Mouse (Mus musculus) spleen, adult 18-20 months (tissue): ENCODE results near the gene Acbd6.

Experiments used
- DNase-seq, 2 experiments: peaks; one replicate each; pipeline ENCODE4 v3.0.0; 2022; ENCODE audit warnings: mixed read lengths in 2 of 2

The Acbd6 gene

DNA sequence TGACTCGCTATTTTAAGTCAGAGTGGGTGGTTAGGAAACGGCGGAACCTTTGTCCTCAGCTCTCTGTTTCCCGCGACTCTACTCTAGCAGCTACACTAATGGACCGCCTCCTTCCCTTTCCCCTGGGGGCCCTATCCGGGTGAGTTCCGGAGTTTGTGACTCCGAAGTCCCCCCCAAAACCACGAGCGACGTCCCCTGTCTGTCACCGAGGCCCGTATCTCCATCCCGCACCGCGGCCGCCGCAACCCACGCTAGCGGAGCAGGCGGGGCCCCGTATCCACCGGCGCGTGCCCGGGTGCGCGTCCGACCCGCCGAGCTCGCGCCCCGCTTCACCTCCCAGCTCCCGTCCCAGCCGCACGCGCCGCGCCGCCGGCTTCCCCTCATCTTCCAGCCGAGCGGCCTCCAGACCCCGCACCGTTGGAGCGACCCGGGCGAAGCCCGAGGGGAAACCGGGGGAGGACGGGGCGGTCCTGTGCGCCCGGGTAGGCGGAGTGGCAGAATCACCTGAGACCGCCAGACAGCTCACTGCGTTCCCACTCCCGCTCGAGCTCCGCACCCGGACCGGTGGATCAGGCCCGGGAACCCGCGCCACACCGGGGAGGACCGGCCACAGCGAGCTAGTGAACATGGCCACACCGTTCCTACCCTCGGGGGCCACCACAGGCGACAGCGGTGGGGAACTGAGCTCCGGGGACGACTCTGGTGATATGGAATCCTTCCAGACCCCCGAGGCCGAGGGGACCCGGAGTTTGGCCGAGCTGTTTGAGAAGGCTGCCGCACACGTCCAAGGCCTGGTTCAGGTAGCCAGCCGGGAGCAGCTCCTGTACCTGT is at the start of gene Acbd6:
Acbd6 (plus strand) TSS at position 109 of the 831 bp plus-strand sequence.
- DNase-seq = peak; percentile 54 to 69

DNA sequence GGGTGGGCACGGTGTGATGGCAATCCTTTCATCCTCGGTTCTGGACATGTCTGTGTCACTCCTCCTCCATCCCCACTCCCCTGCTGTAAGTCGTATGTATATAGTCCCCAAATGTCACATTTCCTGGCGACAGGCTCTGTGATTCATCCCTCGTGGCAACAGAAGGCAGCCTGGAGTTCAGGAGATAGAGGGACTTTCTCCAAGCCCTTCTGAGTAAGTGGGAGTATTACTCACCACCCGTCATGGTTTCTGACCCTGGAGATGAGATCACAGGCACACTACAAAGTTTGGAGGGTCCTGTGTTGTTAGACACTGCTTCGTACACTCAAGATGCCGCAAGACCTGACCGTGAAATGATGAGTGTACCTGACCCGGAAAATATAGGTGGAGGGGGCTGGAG is 47.7 kb upstream of the Acbd6 start:
- DNase-seq = no peak

DNA sequence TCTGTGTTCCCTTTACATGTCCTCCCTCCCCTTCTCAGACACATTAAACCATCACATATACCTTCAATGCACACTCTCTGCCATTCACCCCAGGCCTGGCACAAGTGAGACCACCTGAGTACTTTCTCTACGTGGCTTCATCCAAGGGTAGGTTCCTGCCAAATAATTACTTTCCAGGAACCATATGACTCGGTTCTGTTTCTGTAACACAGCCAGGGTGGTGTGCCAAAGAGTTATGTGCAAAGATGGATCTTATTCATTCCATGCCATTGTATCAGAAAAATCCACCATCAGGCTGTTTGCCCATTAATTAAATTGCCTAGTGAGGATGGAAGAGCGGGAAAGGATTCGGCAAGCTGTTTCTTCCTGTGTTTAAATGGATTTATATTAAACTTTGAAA is 42.1 kb upstream of the Acbd6 start:
- DNase-seq = no peak

DNA sequence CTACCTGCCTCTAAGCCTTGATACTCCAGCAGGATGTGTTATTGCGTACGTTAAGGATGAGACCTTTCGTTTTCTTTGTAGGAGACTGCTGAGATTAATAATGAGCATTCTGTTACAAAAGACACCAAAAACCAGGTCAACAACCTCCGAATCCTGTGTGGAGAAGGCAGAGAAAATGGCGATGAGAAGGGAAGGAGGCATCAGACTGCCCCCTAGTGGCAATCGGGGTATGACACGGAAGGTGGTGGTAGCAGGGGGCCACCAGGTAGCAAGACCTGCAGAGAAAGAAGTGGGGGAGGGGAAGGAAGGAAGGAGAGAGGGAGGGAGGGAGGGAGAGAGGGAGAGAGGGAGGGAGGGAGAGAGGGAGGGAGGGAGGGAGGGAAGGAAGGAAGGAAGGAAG is 41.3 kb upstream of the Acbd6 start:
- peak; percentile 10 to 58 for DNase-seq

DNA sequence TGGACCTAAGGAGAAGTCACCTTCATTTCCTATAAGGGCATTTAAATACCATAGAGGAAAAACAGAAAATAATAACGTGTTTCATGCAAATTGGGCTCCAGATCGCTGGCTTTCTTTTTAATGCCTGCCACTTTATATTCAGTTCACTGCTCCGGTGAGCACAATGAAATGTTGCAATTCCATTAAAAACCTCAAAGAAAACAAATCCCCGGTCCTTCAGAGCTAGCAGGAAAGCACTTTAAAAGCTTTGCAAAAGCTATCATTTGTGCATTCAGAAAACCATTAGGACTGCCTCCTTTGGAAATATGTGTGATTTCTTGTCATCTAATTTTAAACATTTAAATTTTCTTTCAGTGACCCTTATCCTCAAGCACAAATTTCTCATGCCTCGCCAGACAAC is 40.9 kb upstream of the Acbd6 start:
- DNase-seq = no peak

DNA sequence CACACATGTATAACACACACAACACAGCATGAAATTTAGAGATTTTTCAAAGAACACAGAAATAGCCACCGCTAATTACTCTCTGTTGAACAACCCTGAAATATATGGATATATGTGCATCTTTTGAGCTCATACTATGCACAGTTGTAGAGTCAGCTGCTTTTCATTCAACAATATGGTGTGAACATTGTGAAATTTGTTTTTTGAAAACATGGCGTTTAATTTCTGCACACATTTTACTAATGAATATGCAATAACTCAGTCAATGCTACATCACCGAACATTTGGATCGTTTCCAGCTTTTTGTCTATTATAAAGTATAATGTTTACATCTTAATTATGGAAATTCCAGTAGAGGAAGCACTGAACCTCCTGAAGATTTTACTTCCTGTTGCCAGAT is 37.6 kb upstream of the Acbd6 start:
- DNase-seq = no peak

DNA sequence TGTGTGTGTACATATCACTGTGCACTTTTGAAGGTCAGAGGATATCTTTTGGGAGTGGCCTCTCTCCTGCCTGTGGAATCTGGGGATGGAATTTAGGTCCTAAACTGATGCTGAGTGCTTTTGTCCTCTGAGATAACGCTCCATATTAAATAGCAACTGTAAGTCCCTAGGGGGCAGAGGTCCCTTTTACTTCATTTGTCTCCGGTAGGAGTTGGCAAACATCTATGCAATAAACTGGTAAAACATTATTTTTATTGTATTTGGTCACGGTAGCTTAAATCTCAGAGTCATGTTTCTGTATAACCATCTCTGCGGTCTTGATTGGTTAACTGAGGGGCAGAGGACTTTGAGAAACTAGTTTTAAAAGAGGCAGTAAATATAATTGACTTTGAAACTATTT is 35.4 kb upstream of the Acbd6 start:
- no peak for DNase-seq

DNA sequence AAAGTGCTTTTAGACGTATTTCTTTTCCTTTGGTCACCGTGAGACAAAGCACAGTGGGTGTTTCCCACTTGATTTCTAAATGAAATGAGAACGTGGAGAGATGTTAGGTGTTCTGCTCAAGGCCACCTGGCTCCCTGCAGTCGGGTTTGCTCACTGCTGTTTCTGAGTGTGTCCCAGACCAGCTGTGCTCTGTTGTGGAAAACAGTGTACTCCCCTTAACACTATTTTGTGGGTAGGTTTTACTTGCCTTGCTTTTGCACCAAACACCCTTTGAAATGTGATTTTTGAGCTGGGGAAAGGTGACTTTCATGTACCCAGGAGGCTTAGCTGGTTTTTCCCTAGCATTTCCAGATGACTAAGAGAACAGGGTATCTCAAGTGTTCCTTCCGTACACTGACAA is 31.7 kb upstream of the Acbd6 start:
- DNase-seq = no peak

DNA sequence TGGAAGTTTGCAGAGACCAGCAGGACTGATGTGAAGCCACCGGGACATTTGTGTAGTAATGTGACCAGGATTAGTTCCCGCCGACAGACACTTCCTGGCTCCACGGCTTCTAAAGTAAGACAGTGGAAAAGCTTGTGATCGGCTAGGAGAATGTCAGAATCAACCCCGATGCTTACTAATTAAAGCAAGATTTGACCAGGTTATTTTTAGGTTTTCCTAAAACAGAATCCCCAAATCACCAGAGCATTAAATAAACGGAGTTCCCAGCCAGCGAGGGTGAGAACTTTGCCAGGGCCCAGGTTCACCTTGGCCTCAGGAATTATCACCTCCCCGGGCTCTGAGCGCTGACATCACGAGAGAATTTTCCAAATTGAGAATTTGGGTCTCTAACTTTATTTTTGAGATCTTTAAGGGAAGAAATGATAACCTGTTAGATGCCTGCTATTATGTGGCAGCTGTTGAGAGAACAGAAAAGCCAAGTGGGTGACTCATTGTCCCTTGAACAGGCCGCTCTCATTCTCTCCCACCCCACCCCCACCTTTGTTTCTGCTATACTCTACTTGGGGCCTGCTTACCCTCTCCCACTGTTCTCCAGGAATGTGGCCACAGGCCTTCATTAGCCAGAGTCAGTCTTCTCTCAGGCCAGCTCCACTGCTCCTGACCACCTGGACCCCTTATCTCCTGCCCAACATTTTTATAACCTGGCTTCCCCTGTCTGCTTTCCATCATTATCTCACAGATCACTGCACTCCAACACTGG is 30.7 kb upstream of the Acbd6 start:
- no peak for DNase-seq

DNA sequence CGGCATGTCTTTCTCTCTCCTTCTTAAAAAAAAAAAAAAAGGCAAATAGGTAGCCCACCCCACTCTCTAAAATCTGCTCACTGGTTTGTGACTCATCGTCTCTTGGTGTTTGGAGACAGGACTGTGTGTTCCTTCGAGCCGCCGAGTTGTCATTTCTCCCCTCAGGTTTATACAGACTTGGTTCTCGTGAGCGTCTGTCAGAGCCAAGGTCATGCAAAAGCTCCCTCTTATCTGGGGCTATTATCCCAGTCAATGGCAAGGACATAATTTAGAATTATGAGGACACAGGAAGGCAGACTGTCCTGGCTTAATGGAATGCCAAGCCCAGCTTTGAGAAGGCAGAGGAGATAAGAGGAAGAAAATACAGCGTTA is 30.1 kb upstream of the Acbd6 start:
- DNase-seq = no peak

DNA sequence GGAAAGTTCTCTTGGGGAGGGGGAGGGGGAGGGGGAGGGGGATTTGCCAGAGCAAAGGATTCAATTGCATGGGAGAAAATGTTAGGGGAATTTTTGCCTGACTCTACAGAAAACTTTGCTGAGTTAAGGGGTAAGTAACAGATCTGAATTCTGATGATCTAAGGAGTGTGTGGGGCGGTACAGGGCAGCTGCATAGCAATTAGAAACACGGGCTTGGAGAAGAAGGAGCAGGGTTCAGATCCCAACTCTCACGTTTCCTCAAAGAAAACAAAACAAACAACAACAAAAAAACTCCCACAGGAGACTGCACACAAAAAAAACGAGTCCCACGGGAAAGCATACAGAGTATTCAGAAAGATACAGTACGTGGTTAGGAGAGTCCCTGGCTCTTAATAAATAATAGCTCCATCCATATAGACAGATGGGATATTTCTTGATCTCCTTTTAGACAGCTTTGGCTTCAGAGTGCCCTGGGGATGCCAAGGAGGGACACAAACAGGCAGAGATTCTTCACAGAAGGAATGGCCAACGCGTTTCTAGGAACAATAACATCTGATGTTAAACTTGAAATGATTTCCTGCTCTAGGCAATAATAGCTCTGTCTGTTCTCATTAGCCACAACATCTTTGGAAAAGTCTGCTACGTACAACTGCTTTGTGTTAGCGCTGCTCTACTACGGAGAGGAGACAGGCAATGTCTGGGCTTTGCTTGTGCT is 29.4 kb upstream of the Acbd6 start:
- DNase-seq = no peak

DNA sequence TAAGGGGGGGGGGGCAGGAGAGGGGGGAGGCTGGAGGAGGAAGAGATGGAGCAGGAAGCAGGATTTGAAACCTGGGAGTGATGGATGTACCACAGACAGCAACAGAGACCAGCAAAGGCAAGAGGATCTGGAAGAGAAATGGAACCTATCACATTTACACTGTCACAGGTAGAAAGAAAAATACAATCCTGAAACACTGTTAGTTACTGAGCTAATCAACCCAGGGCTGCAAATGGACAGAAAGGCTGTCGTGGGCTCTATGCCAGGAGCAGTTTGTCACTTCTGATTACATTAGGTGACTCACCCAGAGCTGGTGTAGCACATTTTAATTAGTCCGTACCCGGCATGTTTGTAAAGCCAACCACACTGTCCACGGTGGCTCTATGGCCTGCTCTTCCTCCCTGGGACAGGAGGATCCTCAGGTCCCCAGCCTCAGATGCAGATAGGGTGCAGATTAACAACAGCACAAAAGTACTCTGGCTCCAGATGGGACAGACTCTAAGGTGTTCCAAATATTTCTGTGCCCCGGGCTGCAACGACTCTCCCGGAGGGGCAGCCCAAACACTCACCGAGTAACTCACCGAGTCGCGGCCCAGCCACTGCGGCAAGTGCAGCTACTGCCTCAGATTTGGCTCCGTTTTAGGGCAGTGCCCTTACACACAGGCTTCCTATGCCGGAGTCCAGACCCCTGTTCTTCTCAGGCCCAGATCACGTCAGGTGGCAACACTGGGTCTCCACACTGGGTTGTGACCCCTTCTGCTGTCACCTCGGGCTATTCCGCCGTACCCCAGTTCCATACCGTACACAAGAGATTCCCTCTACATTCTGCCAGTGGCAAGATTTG is 28.6 kb upstream of the Acbd6 start:
- DNase-seq = no peak

DNA sequence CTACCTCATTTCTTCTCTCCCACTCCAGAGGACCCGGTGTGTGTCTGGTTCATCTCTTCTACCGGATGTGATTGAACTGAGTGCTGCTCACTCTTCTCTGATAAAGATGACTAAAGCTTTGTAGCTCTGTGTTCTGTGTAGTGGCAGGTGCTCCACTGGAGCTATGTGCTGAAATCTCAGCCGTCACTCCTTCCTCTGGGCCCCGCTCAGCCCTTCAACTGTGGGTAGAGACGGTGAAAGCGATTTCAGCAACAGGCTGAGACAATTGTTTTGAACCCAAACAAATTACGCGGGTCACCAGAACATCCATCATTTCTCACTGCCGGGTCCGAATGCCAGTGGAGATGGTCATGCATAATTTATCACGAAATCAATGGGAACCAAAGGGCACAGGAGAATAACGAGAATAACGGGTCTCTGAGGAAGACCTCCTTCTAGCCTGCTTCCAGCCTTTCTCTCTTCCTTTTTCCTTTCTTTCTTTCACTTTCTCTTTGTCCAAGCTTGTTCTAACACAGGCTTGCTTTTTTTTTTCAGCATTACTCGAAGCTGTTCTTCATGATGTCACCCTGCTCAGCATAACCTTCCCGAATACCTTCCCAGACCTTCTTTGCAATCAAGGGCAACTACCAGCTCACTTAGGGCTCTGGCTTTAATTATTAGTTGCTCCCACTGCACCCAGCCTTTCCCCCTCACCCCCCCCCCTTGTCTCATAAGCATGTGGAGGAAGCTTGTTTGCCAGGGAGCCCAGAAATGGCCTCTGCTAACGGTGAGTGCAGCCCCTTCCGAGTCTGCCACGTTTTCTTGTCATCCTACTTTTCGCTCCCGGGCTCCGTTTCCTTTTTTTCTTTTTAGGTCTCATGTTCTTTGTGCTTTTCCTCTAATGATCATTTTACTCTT is 27.1 kb upstream of the Acbd6 start:
- no peak for DNase-seq

DNA sequence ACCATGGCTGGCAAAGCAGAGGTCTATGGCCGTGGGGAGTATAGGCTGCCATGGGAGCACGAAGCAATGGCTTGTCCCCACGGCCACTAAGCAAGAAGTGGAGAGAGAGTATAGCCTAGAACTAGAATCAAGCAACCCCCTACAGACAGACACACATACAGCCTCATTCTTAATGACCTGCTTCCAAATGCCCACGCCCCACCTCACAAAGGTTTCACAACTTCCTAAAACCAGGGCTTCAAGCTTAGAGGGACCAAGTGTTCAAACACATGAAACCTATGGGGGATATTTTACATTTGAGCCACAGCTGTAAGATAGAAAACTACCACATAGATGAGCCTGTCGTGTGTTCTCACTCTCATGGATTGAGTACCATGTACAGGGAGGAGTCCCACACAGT is 25.5 kb upstream of the Acbd6 start:
- no peak for DNase-seq

DNA sequence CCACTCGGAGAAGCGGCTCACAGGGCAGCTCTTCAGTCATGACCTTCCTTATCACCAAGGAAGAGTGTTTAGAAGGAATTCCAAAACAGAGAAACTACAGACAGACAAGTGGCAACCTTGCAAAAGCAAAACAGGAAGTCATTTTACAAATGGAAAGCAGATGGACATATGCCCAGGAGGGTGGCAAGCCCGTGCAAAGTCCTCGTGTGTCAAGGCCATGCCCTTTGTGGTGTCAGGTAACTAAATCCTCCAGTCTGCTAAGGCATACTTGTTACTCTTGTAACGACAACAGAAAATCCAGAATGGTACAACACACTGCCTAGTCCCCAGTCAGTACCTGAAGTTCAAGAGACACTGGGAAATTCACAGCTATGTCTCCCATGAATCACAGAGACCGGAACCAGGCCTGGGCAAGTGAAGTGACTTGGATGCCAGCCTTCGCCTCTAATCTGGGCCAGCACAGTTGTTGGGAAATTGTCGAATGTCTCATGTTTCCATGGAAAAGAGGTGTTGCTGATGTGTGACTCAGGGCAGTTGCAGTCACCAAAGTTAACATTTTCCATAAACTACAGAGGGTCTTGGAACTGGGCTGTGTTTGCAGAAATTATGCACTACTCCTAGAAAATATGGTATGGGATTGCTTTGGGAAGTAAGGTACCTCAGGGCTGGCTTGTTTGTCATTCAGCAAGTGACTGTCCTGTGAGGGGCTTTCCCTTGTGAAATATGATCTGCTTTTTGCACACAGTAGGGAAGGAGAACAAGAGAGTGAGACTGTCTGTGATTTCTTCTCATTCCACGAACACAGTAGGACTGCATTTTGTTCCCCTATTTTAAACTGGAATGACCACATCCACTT is 24.9 kb upstream of the Acbd6 start:
- no peak for DNase-seq

DNA sequence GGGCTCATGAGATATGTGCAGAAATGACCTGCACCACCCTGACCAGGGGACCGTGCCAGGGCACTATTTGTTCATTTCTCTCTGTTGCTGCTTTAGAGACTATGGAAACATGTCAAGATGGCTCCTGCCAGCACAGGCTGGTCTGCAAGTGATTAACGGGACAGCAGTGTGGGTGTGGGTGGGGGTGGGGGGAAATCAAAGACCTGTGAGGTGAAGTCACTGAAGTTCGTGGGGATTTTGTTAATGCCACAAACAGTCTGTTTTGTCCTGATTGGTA is 24.3 kb upstream of the Acbd6 start:
- no peak for DNase-seq

DNA sequence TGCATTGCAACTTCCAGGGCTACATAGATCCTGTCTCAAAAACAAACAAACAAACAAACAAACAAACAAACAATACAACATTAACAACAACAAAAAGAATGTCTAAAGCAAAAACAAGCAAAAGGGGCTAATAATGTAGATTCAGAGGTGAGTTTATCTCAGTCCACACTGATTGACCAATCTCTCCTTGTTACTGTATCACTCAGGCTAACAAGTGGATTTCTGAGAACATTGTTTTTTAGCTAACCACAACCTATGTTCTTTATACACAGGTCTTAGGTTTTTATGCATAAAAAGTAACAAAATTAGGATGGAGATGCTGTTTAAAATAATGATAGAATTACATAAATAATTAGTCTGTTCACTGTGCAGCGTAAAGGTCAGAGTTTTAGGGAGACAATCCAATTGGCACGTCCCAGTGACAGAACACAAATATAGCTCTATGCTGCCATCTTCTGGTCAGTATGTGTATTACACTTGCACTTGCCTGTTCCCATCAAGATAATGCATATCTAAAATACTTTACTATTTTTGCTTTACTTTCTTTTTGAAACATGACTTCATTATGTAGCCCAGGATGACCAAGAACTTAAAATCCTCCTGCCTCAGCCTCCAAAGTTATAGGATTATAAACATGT is 20.8 kb upstream of the Acbd6 start:
- peak in 1 of 2 experiments; percentile 13 for DNase-seq

DNA sequence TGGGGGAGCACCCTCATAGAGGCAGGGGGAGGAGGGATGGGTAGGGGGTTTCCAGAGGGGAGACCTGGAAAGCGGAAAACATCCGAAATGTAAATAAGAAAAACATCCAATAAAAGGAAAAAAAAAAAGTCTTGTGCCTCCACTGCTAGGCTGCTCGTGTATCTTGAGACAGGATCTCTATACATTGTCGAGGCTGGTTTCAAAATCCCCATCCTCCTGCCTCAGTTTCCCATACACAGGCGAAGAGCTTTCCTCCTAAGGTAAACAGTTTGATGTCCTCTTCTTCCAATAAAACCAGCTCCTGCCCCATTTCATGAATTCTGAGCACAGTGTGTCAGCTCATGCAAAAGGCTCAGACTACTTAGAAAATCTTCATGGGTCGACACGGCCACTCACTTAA is 19.9 kb upstream of the Acbd6 start:
- no peak for DNase-seq

DNA sequence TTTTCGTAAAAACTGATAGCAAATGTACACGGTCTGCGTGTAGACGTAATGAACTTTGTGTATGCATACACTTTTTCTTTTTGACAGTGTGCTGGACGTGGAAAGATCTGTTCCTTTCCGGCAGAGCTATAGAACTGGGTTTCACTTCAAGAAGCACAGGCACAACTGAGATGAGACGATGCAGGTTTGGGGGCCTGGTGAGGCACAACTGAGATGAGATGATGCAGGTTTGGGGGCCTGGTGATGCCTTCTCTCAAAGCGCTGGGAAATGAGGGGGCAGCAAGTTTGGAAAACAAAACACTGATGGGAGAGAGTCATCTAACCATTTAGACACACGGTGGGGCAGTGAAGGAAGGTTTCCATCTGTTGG is 293 bp upstream of the Acbd6 start:
- DNase-seq = no peak

DNA sequence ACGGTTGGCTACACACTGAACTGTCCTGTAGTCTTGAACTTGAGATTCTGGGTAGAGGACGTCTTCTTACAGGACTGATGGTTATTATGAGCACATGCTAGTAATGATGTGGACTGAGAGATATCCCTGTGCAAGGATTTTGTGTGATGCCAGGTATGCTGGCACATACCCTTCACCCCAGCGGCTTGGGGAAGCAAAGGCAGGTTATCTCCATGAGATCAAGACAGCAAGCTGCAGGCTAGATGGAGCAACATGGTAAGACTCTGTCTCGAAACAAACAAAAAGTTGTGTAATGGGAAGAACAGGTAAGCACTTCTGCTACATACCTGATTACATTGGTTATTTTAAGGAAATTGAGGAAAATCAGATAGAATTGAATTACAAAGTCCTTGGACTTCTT is 2.1 kb downstream of the Acbd6 start:
- no peak for DNase-seq

DNA sequence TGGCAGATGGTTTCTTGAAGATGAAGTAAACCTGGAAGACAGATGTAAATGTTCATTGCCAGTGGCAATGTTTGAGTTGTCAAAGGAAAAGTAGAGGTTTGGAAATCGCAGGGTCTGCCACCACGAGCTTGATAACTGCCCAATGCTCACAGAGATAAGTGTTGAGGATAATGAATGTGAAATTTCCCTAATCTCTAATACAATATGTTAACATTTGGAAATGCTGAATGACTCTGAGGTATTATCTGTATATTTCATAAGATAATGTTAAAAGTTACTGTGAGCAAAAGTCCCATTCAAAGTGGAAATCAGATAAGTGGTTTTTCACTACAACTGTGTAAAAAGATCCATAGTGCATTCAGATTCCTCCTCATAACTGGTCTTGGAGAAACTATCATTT is 2.8 kb downstream of the Acbd6 start:
- no peak for DNase-seq
